Mouse (Mus musculus) kidney, adult 2 months (tissue): ENCODE measurements at regions not wholly inside any gene's neighbourhood (a gene's known extent, or its start where the extent isn't known, plus 50 kb on each side); places are given as distances from the start of the nearest gene placed in this dataset.

ENCODE experiments used
- CTCF ChIP-seq: fragments of 200-500 bp; conservative IDR thresholded peaks from 2 replicates; pipeline ENCODE4 v1.5.1; 2011; ENCODE audit warnings: low read depth, mild to moderate bottlenecking, control low read depth, low read length, moderate library complexity, mixed read lengths; ENCODE audit not compliant: insufficient read depth, insufficient read length
- POLR2A ChIP-seq: fragments of 200-500 bp; IDR thresholded peaks from one replicate; pipeline ENCODE4 v1.6.1; 2011; ENCODE audit warnings: low read depth, low read length, control low read depth

GRCm38 (mm10) chr5:64694606-64695005 lies 108.6 kb upstream of the Klf3 start:
- TF ChIP-seq POLR2A (no peak), CTCF (no peak)
